Mouse (Mus musculus): ENCODE measurements at regions not wholly inside any gene's neighbourhood (a gene's known extent, or its start where the extent isn't known, plus 50 kb on each side); places are given as distances from the start of the nearest gene placed in this dataset.

GRCm38 (mm10) chr7:98783521-98783920, 51.4 kb upstream of the Wnt11 start:
- Histone ChIP-seq H3K4me1 (replicated peaks; ENCODE audit: control insufficient read depth, insufficient read depth, low read length) (peaks cover 27% of the 10 kb centered on the region), H3K27ac (ENCODE audit: low read depth) (peak overlapping the region; percentile 87), H3K9ac (ENCODE audit: low read length) (no peak overlapping the region), H3K9me3 (ENCODE audit: control insufficient read depth, low read length) (no peaks in the 10 kb centered on the region), H3K27me3 (replicated peaks; ENCODE audit: control insufficient read depth, insufficient read depth, low read length) (no peaks in the 10 kb centered on the region), H3K4me2 (ENCODE audit: low read length) (no peak overlapping the region; the same call in 1 of the 2 replicates), H3K4me3 (ENCODE audit: low read depth, low read length) (no peak overlapping the region), H3K36me3 (ENCODE audit: control insufficient read depth, insufficient read depth, low read length) (no peaks in the 10 kb centered on the region)
- 80% methylated on average over 5 of the region's 5 CpGs for WGBS
- ATAC-seq (replicated peaks; ENCODE audit: low FRiP score, low TSS enrichment, low read depth) (no peak), DNase-seq (ENCODE audit: low spot score) (no peak)

- Histone ChIP-seq H3K36me3 (ENCODE audit: control insufficient read depth, insufficient read depth, low read length) (no peaks in the 10 kb centered on the region), H3K4me2 (ENCODE audit: low read length) (peak overlapping the region; percentile 28; the same call in 1 of the 2 replicates), H3K9me3 (ENCODE audit: control insufficient read depth, low read length) (no peaks in the 10 kb centered on the region), H3K9ac (ENCODE audit: low read length) (no peak overlapping the region), H3K4me1 (replicated peaks; ENCODE audit: control insufficient read depth, insufficient read depth, low read length) (peaks cover 30% of the 10 kb centered on the region), H3K27me3 (replicated peaks; ENCODE audit: control insufficient read depth, insufficient read depth, low read length) (no peaks in the 10 kb centered on the region), H3K4me3 (ENCODE audit: low read depth, low read length) (no peak overlapping the region), H3K27ac (ENCODE audit: low read depth) (peak overlapping the region; percentile 87)
- peak; percentile 69 for DNase-seq (ENCODE audit: low spot score)
- 19% methylated on average over 7 of the region's 7 CpGs for WGBS
- peak; percentile 20 for ATAC-seq (replicated peaks; ENCODE audit: low FRiP score, low TSS enrichment, low read depth)
These were observed 51.0 kb upstream of the Wnt11 start for GRCm38 (mm10) chr7:98783954-98784353.

GRCm38 (mm10) chr7:98784369-98784931, 50.5 kb upstream of the Wnt11 start:
- Histone ChIP-seq H3K27ac (ENCODE audit: low read depth) (peak overlapping the region; percentile 87), H3K9me3 (ENCODE audit: control insufficient read depth, low read length) (no peaks in the 10 kb centered on the region), H3K9ac (ENCODE audit: low read length) (no peak overlapping the region), H3K4me1 (replicated peaks; ENCODE audit: control insufficient read depth, insufficient read depth, low read length) (peaks cover 31% of the 10 kb centered on the region), H3K4me2 (ENCODE audit: low read length) (peak overlapping the region; percentile 28; the same call in 1 of the 2 replicates), H3K36me3 (ENCODE audit: control insufficient read depth, insufficient read depth, low read length) (no peaks in the 10 kb centered on the region), H3K4me3 (ENCODE audit: low read depth, low read length) (no peak overlapping the region), H3K27me3 (replicated peaks; ENCODE audit: control insufficient read depth, insufficient read depth, low read length) (no peaks in the 10 kb centered on the region)
- peak; percentile 69 for DNase-seq (ENCODE audit: low spot score)
- peak; percentile 17; the same call in 1 of the 2 replicates for ATAC-seq (replicated peaks; ENCODE audit: low FRiP score, low TSS enrichment, low read depth)
- 25% methylated on average over 15 of the region's 15 CpGs for WGBS

Data from intestine, embryonic 14.5 days (tissue).